Comparison of ENCODE assay signal across 27 mouse cellular contexts in genomic region chr3:32419866-32420265, GRCm38 (mm10). TPM values are rescaled to one million over a fixed set of nuclear protein-coding genes. Genes with fewer than 3 reads are reported as not detected.
A peak's percentile ranks its signal among the peaks of the same experiment; 100 is the strongest.
DNase-seq lines count a peak whose midpoint lies in the region; ATAC-seq and TF ChIP-seq lines count a peak whose summit lies in the region.
"Had no signal": no experiment of that assay in that cellular context is flagged by ENCODE, and none has a peak within 500 bp of the region (broad histone marks: within the 10 kb centered on the region; RNA-seq: fewer than 3 reads in every experiment).

No protein-coding gene starts in this region.

- H3K9me3 ChIP-seq in embryonic facial prominence, embryonic 10.5 days: no peaks in the 10 kb centered on the region
- H3K9me3 ChIP-seq: G1E; hindbrain, embryonic 15.5 days; limb, embryonic 10.5 days; limb, embryonic 15.5 days; neural tube, embryonic 12.5 days had no signal

- peak; percentile 89 for ATAC-seq in CD4-positive, CD25-positive, alpha-beta regulatory T cell, adult 4 months
- ATAC-seq in common myeloid progenitor, adult 5-6 weeks (replicated peaks; ENCODE audit: low read depth, poor library complexity, severe bottlenecking): 0 out of 2 replicates have a peak, but pooled peaks have one; percentile 16
- no peak for ATAC-seq in frontal cortex, adult (ENCODE audit: low TSS enrichment)
- ATAC-seq: forebrain, embryonic 14.5 days; intestine, embryonic 16.5 days had no signal

- no peaks in the 10 kb centered on the region for H3K27me3 ChIP-seq in embryonic facial prominence, embryonic 10.5 days (replicated peaks; ENCODE audit: low read depth, poor library complexity, severe bottlenecking)
- H3K27me3 ChIP-seq: hindbrain, embryonic 15.5 days; limb, embryonic 15.5 days; neural tube, embryonic 12.5 days had no signal

- no peak for TF ChIP-seq CTCF in gastrocnemius, adult 2 months (IDR thresholded peaks at IDR 0.05)

- H3K4me3 ChIP-seq in gastrocnemius, adult 2 months: no peak overlapping the region
- H3K4me3 ChIP-seq in embryonic facial prominence, embryonic 10.5 days: no peak overlapping the region
- H3K4me3 ChIP-seq: hindbrain, embryonic 10.5 days; hindbrain, embryonic 15.5 days; limb, embryonic 10.5 days; limb, embryonic 15.5 days; neural tube, embryonic 12.5 days had no signal

- WGBS in embryonic facial prominence, embryonic 10.5 days: 74% methylated on average over 2 of the region's 2 CpGs

- peaks cover 15% of the 10 kb centered on the region for H3K36me3 ChIP-seq in embryonic facial prominence, embryonic 10.5 days (replicated peaks)
- H3K36me3 ChIP-seq: hindbrain, embryonic 15.5 days; neural tube, embryonic 12.5 days had no signal

- peaks cover 14% of the 10 kb centered on the region for H3K4me1 ChIP-seq in embryonic facial prominence, embryonic 10.5 days

- intact Hi-C loops in gastrocnemius, adult 2 months (cut with DNase I): no loop called here
- intact Hi-C loops in gastrocnemius, postnatal 14 days (cut with DNase I; ENCODE audit: low total_unique reads): no loop called here

- no peak for DNase-seq in gastrocnemius, adult 2 months
- no peak for DNase-seq in gastrocnemius, postnatal 14 days
- peak; percentile 55 for DNase-seq in naive thymus-derived CD4-positive, alpha-beta T cell, adult 2 months (ENCODE audit: low read depth)
- no peak for DNase-seq in spleen, postnatal 10 days (ENCODE audit: low spot score in 2 of 2)
- no peak for DNase-seq in embryonic facial prominence, embryonic 10.5 days (ENCODE audit: low spot score)
- DNase-seq: adrenal gland, adult 2 months; adrenal gland, postnatal 36 days; cerebellum, adult 18-20 months; cerebellum, postnatal 14 days; kidney, adult 9 months; kidney, postnatal 10 days; lung, adult 2 months; lung, postnatal 10 days; midbrain, embryonic 14.5 days; right cerebral cortex, postnatal 4 days had no signal

- H3K27ac ChIP-seq in gastrocnemius, adult 2 months: peak overlapping the region; percentile 52
- H3K27ac ChIP-seq in embryonic facial prominence, embryonic 10.5 days (replicated peaks): no peak overlapping the region
- H3K27ac ChIP-seq: hindbrain, embryonic 10.5 days; hindbrain, embryonic 15.5 days; limb, embryonic 10.5 days; limb, embryonic 15.5 days; liver, embryonic 14.5 days; neural tube, embryonic 12.5 days had no signal

RNA-seq across cellular contexts. Expression of gene Pik3ca, which starts 22.4 kb away (rescaled TPM):
- 10 to 100 TPM; 40.1 to 63.3 TPM for total RNA-seq in gastrocnemius, adult 2 months (2021)
- 10 to 100 TPM; 36.9 to 40.9 TPM for total RNA-seq in gastrocnemius, postnatal 14 days (2021)
- 10 to 100 TPM; 14.1 to 23.2 TPM for polyA plus RNA-seq in CD4-positive, CD25-positive, alpha-beta regulatory T cell, adult 4 months (2017; shearing (Covaris generic))
- total RNA-seq in common myeloid progenitor, adult 5-6 weeks (2017): 25.5 and 32.7 TPM in 2 replicates
- polyA plus RNA-seq in embryonic facial prominence, embryonic 10.5 days (2016; fragmentation: Nextera tagmentation; extraction: Ambion mirVana): 6.9 and 8.2 TPM in 2 replicates

RNA-seq across cellular contexts. Expression of gene Zmat3, which starts 54.1 kb away (rescaled TPM):
- total RNA-seq in gastrocnemius, adult 2 months (2021): 1 to 10 TPM; 6.3 to 9.3 TPM
- 10 to 100 TPM in 1 of 2 experiments, 1 to 10 TPM in 1; 6.9 to 10.1 TPM for total RNA-seq in gastrocnemius, postnatal 14 days (2021)
- polyA plus RNA-seq in CD4-positive, CD25-positive, alpha-beta regulatory T cell, adult 4 months (2017; shearing (Covaris generic)): 1 to 10 TPM; 4.4 to 4.7 TPM
- total RNA-seq in common myeloid progenitor, adult 5-6 weeks (2017): 1.8 TPM in 2 replicates
- polyA plus RNA-seq in embryonic facial prominence, embryonic 10.5 days (2016; fragmentation: Nextera tagmentation; extraction: Ambion mirVana): 5.2 and 6.1 TPM in 2 replicates
